Mouse (Mus musculus): Measurements from ENCODE around the gene Gm13287.
A peak's percentile ranks its signal among the peaks of the same experiment; 100 is the strongest.
"Not testable (repeated sequence)": the region's sequence is repeated elsewhere in the genome, so short reads cannot be mapped to it uniquely, and the experiment has no call there.

Gm13287 gene

DNA sequence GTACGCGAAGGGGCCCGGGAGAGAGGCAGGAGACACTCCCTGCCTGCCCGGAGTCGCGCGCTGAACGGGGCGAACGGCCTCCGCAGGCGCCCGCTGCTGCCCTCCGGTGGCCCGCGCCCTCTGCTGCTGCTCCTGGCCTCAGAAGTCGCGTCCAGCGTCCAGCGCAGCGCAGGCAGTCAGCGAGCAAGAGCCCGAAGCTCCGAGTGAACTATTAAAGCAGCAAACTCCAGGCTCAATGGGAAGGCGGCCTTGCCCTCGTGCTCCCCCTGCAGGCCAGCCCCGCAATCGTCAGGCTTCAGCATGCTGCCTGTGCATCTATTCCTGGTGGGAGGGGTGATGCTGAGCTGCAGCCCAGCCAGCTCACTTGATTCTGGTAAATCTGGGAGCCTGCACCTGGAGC, 6.0 kb upstream of the Gm13287 start, which contains the start of gene Gm13279:
Gene Gm13279 (plus strand): TSS at position 301 of the 400 bp plus-strand sequence.
- DNase-seq (ENCODE audit: low read depth, low spot score) = not testable (repeated sequence)

DNA sequence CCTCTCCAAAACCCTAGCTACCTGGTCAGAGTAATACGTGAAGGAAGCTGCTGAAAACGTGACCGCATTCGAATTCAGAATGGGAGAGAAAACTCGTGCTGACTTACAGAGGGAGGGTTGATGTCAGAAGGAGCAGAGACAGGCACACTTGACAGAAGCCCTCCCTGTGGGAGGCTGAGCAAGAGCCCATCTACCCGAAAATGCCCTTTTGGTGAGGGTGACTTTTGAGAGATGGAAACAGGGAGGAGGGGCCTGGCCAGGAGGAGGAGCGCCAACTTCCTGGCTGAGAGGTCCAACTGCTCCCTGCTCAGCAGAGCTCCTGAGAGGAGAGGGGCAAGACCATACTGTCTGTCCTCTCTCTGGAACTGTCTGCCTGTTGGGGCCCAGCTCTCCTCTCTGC, 3.7 kb upstream of the Gm13287 start, which contains the start of gene Gm13285:
Gene Gm13285 (plus strand): TSS at position 301 of the 400 bp plus-strand sequence.
- DNase-seq (ENCODE audit: low read depth, low spot score) = not testable (repeated sequence)

DNA sequence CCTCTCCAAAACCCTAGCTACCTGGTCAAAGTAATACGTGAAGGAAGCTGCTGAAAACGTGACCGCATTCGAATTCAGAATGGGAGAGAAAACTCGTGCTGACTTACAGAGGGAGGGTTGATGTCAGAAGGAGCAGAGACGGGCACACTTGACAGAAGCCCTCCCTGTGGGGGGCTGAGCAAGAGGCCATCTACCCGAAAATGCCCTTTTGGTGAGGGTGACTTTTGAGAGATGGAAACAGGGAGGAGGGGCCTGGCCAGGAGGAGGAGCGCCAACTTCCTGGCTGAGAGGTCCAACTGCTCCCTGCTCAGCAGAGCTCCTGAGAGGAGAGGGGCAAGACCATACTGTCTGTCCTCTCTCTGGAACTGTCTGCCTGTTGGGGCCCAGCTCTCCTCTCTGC, 2.2 kb downstream of the Gm13287 start, which contains the start of gene Gm13288:
Gene Gm13288 (plus strand): TSS at position 301 of the 400 bp plus-strand sequence.
- not testable (repeated sequence) for DNase-seq (ENCODE audit: low read depth, low spot score)

DNA sequence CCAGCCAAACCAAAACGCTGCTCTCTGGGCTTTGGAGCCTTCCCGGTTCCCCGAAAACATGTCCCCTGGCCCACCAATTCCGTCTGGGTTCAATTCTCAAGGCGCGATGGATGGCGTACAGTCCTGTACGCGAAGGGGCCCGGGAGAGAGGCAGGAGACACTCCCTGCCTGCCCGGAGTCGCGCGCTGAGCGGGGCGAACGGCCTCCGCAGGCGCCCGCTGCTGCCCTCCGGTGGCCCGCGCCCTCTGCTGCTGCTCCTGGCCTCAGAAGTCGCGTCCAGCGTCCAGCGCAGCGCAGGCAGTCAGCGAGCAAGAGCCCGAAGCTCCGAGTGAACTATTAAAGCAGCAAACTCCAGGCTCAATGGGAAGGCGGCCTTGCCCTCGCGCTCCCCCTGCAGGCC, 2.7 kb downstream of the Gm13287 start:
- DNase-seq (ENCODE audit: low read depth, low spot score) = not testable (repeated sequence)

DNA sequence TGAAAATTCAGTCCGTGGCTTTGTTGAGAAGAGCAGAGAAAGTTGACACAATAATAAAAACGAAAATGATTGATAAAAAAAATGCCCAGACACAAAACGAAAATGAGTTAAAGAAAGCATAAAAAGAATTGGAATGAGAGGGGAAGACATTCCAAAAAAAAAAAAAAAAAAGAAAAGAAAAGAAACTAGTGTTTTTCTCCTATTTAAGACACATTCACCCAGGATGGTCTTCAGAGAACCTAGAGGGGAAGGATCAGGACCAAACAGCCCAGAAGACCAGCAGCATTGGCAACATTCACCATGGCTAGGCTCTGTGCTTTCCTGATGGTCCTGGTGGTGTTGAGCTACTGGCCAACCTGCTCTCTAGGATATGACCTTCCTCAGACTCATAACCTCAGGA, 12.9 kb downstream of the Gm13287 start, which contains the start of gene Ifna7:
Gene Ifna7 (plus strand): TSS at position 301 of the 400 bp plus-strand sequence.
- no peak for DNase-seq (ENCODE audit: low read depth, low spot score)

DNA sequence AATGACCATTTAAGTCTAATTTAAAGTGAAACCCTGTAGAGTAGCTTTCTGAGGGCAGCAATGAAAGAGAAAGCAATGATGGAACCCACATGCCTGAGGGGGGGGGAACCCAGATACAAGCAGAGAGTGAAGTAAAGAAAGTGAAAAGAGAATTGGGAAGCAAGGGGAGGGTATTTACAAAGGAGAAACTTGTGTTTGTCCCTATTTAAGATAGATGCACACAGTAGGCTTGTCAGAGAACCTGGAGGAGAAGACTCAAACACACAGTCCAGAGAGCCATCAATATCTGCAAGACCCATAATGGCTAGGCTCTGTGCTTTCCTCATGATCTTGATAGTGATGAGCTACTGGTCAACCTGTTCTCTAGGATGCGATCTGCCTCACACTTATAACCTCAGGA, 16.6 kb downstream of the Gm13287 start, which contains the start of gene Ifna11:
Gene Ifna11 (plus strand): TSS at position 301 of the 400 bp plus-strand sequence.
- DNase-seq (ENCODE audit: low read depth, low spot score) = no peak

DNA sequence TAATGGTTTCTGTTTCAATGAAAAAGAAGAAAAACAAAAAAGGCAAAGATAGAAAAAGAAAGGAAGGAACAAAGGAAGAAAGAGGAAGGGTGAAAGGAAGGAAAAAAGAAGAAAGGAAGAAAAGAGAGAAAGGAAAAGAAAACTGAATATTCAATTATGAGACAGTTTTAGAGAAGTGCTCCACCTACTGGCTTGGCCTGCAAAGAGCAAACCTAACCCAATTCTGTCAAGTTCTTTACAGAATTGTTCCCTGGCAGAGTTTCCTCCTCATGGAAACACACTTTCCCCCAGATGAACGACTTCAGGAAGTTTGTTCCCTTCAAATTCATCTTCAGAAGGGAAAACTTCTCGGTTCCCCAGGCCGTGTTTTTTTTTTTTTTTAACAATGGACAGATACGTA, 19.9 kb downstream of the Gm13287 start:
- DNase-seq (ENCODE audit: low read depth, low spot score) = peak; percentile 14

DNA sequence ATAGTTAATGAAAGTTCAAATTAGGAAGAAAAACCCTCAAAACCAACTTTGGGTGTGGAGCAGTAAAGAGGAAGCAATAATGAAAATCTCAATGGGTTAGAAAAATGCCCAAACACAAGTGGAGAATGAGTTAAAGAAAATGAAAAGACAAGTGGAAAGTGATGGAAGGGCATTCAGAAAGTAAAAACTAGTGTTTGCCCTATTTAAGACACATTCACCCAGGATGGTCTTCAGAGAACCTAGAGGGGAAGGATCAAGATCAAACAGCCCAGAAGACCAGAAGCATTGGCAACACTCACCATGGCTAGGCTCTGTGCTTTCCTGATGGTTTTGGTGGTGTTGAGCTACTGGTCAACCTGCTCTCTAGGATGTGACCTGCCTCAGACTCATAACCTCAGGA, 24.1 kb downstream of the Gm13287 start, which contains the start of gene Ifna6:
Gene Ifna6 (plus strand): TSS at position 301 of the 400 bp plus-strand sequence.
- not testable (repeated sequence) for DNase-seq (ENCODE audit: low read depth, low spot score)

DNA sequence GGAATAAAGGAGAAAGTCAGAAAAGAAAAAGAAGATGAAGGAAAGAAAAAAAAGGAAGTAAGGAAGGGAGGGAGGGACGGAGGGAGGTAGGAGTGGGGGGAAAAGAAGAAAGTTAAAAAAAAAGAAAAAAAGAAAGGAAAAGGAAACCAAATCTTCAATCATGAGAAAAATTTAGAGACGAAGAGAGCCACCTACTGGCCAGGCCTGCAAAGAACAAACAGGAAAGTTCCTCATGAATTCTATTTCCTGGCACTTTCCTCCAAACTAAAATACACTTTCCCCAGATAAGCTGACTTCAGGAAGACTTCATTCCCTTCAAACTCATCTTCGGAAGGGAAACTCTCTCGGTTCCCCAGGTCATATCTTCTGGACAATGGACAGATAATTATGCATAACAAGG, 27.5 kb downstream of the Gm13287 start:
- DNase-seq (ENCODE audit: low read depth, low spot score) = peak; percentile 19

DNA sequence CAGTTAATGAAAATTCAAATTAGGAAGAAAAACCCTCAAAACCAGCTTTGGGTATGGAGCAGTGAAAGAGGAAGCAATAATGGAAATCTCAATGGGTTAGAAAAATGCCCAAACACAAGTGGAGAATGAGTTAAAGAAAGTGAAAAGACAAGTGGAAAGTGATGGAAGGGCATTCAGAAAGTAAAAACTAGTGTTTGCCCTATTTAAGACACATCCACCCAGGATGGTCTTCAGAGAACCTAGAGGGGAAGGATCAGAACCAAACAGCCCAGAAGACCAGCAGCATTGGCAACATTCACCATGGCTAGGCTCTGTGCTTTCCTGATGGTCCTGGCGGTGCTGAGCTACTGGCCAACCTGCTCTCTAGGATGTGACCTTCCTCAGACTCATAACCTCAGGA, 32.2 kb downstream of the Gm13287 start, which contains the start of gene Ifna5:
Gene Ifna5 (plus strand): TSS at position 301 of the 400 bp plus-strand sequence.
- DNase-seq (ENCODE audit: low read depth, low spot score) = not testable (repeated sequence)

DNA sequence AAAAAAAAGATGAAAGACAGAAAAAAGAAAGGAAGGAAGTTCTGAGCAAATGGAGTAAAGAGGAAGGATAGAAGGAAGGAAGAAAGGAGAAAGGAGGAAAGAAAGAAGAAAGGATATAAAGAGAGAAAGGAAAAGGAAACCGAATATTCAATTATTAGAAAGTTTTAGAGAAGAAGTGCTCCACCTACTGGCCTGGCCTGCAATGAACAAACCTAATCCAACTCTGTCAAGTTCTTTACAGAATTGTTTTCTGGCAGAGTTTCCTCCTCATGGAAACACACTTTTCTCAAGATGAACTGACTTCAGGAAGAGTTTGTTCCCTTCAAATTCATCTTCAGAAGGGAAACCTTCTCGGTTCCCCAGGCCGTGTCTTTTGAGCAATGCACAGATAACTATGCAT, 35.8 kb downstream of the Gm13287 start:
- peak; percentile 24 for DNase-seq (ENCODE audit: low read depth, low spot score)

DNA sequence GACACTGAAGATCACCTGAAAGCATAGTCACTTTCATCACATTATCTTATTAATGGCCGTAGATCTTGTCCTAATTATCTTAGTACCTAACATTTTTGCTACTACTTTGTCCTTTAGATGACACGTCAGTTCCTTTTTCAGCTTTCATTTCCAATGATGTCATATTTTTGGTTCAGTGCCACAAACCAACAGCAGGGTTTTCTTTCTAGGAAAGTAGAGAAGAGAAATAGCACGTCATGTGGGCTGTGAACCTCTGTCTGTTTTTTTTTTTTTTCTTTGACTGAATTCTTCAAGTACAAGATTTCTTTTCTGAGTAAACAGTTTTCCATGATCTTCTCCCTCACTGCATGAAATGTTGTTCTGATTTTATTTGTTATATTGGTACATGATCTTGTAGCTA, 37.0 kb downstream of the Gm13287 start:
- no peak for DNase-seq (ENCODE audit: low read depth, low spot score)

DNA sequence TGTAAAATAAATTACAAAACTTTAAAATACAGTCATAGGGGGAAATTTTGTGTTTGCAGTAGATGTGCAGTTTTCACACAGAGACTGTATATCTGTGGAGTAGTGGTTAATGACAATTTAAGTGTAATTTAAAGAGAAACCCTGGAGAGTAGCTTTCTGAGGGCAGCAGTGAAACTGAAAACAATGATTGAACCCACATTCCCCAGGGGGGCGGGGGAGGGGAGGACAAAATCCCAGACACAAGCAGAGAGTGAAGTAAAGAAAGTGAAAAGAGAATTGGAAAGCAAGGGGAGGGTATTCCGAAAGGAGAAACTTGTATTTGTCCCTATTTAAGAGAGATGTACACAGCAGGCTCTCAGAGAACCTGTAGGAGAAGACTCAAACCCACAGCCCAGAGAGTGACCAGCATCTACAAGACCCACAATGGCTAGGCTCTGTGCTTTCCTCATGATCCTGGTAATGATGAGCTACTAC, 38.4 kb downstream of the Gm13287 start, which contains the start of gene Ifna4:
Gene Ifna4 (plus strand): TSS at position 424 of the 474 bp plus-strand sequence.
- DNase-seq (ENCODE audit: low read depth, low spot score) = no peak

DNA sequence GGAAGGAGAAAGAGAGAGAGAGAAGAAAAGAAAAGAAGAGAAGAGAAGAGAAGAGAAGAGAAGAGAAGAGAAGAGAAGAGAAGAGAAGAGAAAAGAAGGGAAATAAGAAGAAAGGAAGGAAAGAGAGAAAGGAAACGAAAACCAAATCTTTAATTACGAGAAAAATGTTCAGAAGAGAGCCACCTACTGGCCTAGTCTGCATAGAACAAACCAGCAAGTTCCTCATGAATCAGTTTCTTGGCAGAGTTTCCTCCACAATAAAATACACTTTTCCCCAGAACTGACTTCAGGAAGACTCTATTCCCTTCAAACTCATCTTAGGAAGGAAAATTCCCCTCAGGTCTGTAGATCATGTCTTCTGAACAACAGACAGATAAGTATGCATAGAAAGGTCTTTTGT, 42.3 kb downstream of the Gm13287 start:
- DNase-seq (ENCODE audit: low read depth, low spot score) = no peak

DNA sequence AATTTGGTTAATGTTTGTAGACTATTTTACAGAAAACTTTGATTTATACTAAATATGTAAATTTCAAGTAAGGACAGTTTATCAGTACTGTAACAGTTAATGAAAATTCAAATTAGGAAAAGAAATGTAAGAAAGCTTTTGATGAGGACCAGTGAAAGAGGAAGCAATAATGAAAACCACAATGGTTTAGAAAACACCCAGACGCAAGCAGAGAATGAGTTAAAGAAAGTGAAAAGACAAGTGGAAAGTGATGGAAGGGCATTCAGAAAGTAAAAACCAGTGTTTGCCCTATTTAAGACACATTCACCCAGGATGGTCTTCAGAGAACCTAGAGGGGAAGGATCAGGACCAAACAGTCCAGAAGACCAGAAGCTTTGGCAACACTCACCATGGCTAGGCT, 46.6 kb downstream of the Gm13287 start, which contains the start of gene Ifna1:
Gene Ifna1 (plus strand): TSS at position 390 of the 400 bp plus-strand sequence.
- no peak for DNase-seq (ENCODE audit: low read depth, low spot score)

DNA sequence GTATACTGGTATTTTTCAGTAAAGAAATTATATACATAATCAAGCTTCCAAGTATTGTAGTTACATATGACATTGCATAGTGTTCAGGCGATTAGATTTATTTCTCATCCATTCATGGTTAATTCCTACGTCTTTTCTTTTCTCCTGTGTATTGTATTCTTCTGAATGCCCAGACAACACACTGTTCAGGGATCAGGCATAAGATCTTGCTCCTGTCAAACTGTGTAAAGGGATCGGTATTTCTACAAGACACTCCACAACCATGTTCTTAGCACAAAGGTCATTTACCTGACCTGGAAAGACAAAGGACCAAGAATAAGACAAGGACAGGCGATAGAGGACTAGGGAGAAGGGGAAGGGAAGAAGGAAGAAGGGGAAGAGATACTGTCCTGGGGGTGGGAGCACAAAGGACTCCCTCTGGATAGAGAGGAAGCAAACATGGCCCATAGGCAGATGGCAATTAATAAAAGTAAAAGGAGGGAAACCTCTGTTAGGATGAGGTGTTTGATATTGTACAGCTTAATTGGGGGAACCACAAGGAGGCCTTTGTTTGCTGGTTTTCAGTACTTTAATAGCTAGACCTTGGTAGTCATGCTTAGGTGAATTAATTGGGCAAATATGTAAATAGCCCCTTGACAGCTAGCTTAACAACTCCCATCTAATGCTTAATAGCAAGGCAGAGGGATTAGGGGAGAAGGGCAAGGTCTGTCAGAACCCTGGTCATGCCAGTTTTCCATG, 48.1 kb downstream of the Gm13287 start:
- no peak for DNase-seq (ENCODE audit: low read depth, low spot score)

Measured in A20 (cell line).